Mouse (Mus musculus): Measurements from ENCODE around the gene Klhl25.
A peak's percentile ranks its signal among the peaks of the same experiment; 100 is the strongest.

- TF ChIP-seq USF2 (conservative IDR thresholded peaks at IDR 0.05; ENCODE audit: low read depth, low read length) (no peak), BHLHE40 (IDR thresholded peaks at IDR 0.05; ENCODE audit: low read depth, low read length) (peak; percentile 92), MAFK (IDR thresholded peaks at IDR 0.05; ENCODE audit: insufficient replicate concordance, low read length) (no peak), USF1 (IDR thresholded peaks at IDR 0.05; ENCODE audit: low read depth, low read length) (peak; percentile 41)
Measured at GRCm38 (mm10) chr7:75822087-75822668, 25.9 kb upstream of the Klhl25 start.

All from CH12.LX (cell line).